Mouse (Mus musculus) thymus, postnatal 4 days (tissue): ENCODE data around the gene Kat6b.
A peak's percentile ranks its signal among the peaks of the same experiment; 100 is the strongest.
"Not testable (repeated sequence)": the region's sequence is repeated elsewhere in the genome, so short reads cannot be mapped to it uniquely, and the experiment has no call there.

Experiments used
- DNase-seq: peaks from one replicate; pipeline ENCODE4 v3.0.0; 2021

Kat6b gene

GRCm38 (mm10) chr14:21481231-21481630 is at the start of gene Kat6b:
Gene Kat6b (plus strand): TSS chr14:21481434.
- no peak for DNase-seq

- DNase-seq = no peak
Measured at GRCm38 (mm10) chr14:21433415-21433814, 47.8 kb upstream of the Kat6b start.

- no peak for DNase-seq
Measured at GRCm38 (mm10) chr14:21433995-21434394, 47.2 kb upstream of the Kat6b start.

- no peak for DNase-seq
Measured at GRCm38 (mm10) chr14:21434686-21435085, 46.5 kb upstream of the Kat6b start.

GRCm38 (mm10) chr14:21439785-21440184 is 41.4 kb upstream of the Kat6b start:
- DNase-seq = peak; percentile 23

GRCm38 (mm10) chr14:21440526-21440925 is 40.7 kb upstream of the Kat6b start:
- DNase-seq = no peak

- DNase-seq = no peak
Measured at GRCm38 (mm10) chr14:21441772-21442533, 39.3 kb upstream of the Kat6b start.

GRCm38 (mm10) chr14:21452581-21452980 is 28.7 kb upstream of the Kat6b start:
- no peak for DNase-seq

- no peak for DNase-seq
Measured at GRCm38 (mm10) chr14:21453896-21454295, 27.3 kb upstream of the Kat6b start.

GRCm38 (mm10) chr14:21455654-21456350 is 25.4 kb upstream of the Kat6b start:
- DNase-seq = no peak

- DNase-seq = no peak
Measured at GRCm38 (mm10) chr14:21456526-21456925, 24.7 kb upstream of the Kat6b start.

- DNase-seq = no peak
Measured at GRCm38 (mm10) chr14:21457876-21458275, 23.4 kb upstream of the Kat6b start.

GRCm38 (mm10) chr14:21458696-21459095 is 22.5 kb upstream of the Kat6b start:
- DNase-seq = no peak

GRCm38 (mm10) chr14:21459163-21459562 is 22.1 kb upstream of the Kat6b start:
- DNase-seq = no peak

GRCm38 (mm10) chr14:21462398-21462797 is 18.8 kb upstream of the Kat6b start:
- DNase-seq = no peak

GRCm38 (mm10) chr14:21463117-21463712 is 18.0 kb upstream of the Kat6b start:
- no peak for DNase-seq

- DNase-seq = peak; percentile 43
Measured at GRCm38 (mm10) chr14:21470386-21470785, 10.8 kb upstream of the Kat6b start.

GRCm38 (mm10) chr14:21471975-21472374 is 9.3 kb upstream of the Kat6b start:
- DNase-seq = no peak

- DNase-seq = not testable (repeated sequence)
Measured at GRCm38 (mm10) chr14:21474593-21475132, 6.6 kb upstream of the Kat6b start.

GRCm38 (mm10) chr14:21477181-21477580 is 4.1 kb upstream of the Kat6b start:
- DNase-seq = no peak

- no peak for DNase-seq
Measured at GRCm38 (mm10) chr14:21479566-21479965, 1.7 kb upstream of the Kat6b start.

GRCm38 (mm10) chr14:21480191-21480590 is 1.0 kb upstream of the Kat6b start:
- no peak for DNase-seq

- no peak for DNase-seq
Measured at GRCm38 (mm10) chr14:21484199-21484598, 3.0 kb downstream of the Kat6b start.

GRCm38 (mm10) chr14:21484693-21485092 is 3.5 kb downstream of the Kat6b start:
- no peak for DNase-seq
